In genomic region chr16:34344895-34345876, GRCm38 (mm10) we compare ENCODE assay signal across 21 mouse cellular contexts.
DNase-seq lines count a peak whose midpoint lies in the region; ATAC-seq and TF ChIP-seq lines count a peak whose summit lies in the region.
"Had no signal": no experiment of that assay in that cellular context is flagged by ENCODE, and none has a peak within 500 bp of the region (broad histone marks: within the 10 kb centered on the region; RNA-seq: fewer than 3 reads in every experiment).

No protein-coding gene starts in this region.

- H3K9me3 ChIP-seq in kidney, postnatal 0 days (replicated peaks; ENCODE audit: low read length), result no peaks in the 10 kb centered on the region
- H3K9me3 ChIP-seq in intestine, embryonic 16.5 days (ENCODE audit: control insufficient read depth, low read length), result no peaks in the 10 kb centered on the region
- no peaks in the 10 kb centered on the region for H3K9me3 ChIP-seq in stomach, embryonic 16.5 days (replicated peaks; ENCODE audit: control insufficient read depth, low read length)
- no peaks in the 10 kb centered on the region for H3K9me3 ChIP-seq in hindbrain, embryonic 10.5 days
- H3K9me3 ChIP-seq: embryonic facial prominence, embryonic 12.5 days; hindbrain, embryonic 15.5 days; liver, embryonic 15.5 days; midbrain, embryonic 12.5 days had no signal

- no peak overlapping the region for H3K4me2 ChIP-seq in kidney, postnatal 0 days (ENCODE audit: low read length)
- no peak overlapping the region for H3K4me2 ChIP-seq in intestine, embryonic 16.5 days (ENCODE audit: low read depth, low read length)
- no peak overlapping the region for H3K4me2 ChIP-seq in stomach, embryonic 16.5 days (ENCODE audit: low read depth, low read length)
- H3K4me2 ChIP-seq: embryonic facial prominence, embryonic 12.5 days; heart, embryonic 11.5 days; hindbrain, embryonic 15.5 days; liver, embryonic 15.5 days; midbrain, embryonic 12.5 days had no signal

- H3K4me1 ChIP-seq in kidney, postnatal 0 days (replicated peaks; ENCODE audit: insufficient read depth, low read length), result peaks cover 8% of the 10 kb centered on the region; the same call in 1 of the 2 replicates
- H3K4me1 ChIP-seq in intestine, embryonic 16.5 days (ENCODE audit: control insufficient read depth, insufficient read depth, low read length), result peaks cover 4% of the 10 kb centered on the region; the same call in 1 of the 2 replicates
- peaks cover 15% of the 10 kb centered on the region; the same call in 1 of the 2 replicates for H3K4me1 ChIP-seq in stomach, embryonic 16.5 days (ENCODE audit: control insufficient read depth, insufficient read depth, low read length)
- peaks cover 28% of the 10 kb centered on the region for H3K4me1 ChIP-seq in hindbrain, embryonic 10.5 days (replicated peaks)
- H3K4me1 ChIP-seq: liver, embryonic 15.5 days had no signal

- 73% methylated on average over 8 of the region's 8 CpGs for WGBS in kidney, postnatal 0 days
- WGBS in intestine, embryonic 16.5 days, result 74% methylated on average over 8 of the region's 8 CpGs
- WGBS in stomach, embryonic 16.5 days, result 75% methylated on average over 8 of the region's 8 CpGs
- WGBS in hindbrain, embryonic 10.5 days, result 90% methylated on average over 8 of the region's 8 CpGs

- H3K4me3 ChIP-seq in kidney, postnatal 0 days (replicated peaks; ENCODE audit: low read depth, low read length), result no peak overlapping the region
- H3K4me3 ChIP-seq in intestine, embryonic 16.5 days (ENCODE audit: low read length), result no peak overlapping the region
- H3K4me3 ChIP-seq in stomach, embryonic 16.5 days (replicated peaks; ENCODE audit: low read length), result no peak overlapping the region
- no peak overlapping the region for H3K4me3 ChIP-seq in hindbrain, embryonic 10.5 days
- H3K4me3 ChIP-seq: embryonic facial prominence, embryonic 12.5 days; erythroblast, embryonic 14.5 days; hindbrain, embryonic 15.5 days; liver, embryonic 15.5 days; midbrain, embryonic 12.5 days had no signal

- H3K27ac ChIP-seq in kidney, postnatal 0 days, result no peak overlapping the region
- no peak overlapping the region for H3K27ac ChIP-seq in intestine, embryonic 16.5 days (ENCODE audit: low read length)
- H3K27ac ChIP-seq in stomach, embryonic 16.5 days (ENCODE audit: low read length), result no peak overlapping the region
- no peak overlapping the region for H3K27ac ChIP-seq in hindbrain, embryonic 10.5 days
- H3K27ac ChIP-seq: embryonic facial prominence, embryonic 12.5 days; hindbrain, embryonic 15.5 days; liver, embryonic 15.5 days; midbrain, embryonic 12.5 days had no signal

- 0 out of 2 replicates have a peak, but pooled peaks have one; percentile 46 for ATAC-seq in kidney, postnatal 0 days (replicated peaks; ENCODE audit: low FRiP score, low read depth)
- ATAC-seq in intestine, embryonic 16.5 days, result peak; percentile 91
- ATAC-seq in stomach, embryonic 16.5 days (ENCODE audit: insufficient read depth, low FRiP score), result peak; percentile 44; the same call in 1 of the 2 replicates
- ATAC-seq: forebrain, embryonic 14.5 days had no signal

- no peaks in the 10 kb centered on the region for H3K27me3 ChIP-seq in kidney, postnatal 0 days (ENCODE audit: insufficient read depth, low read length)
- H3K27me3 ChIP-seq in intestine, embryonic 16.5 days (replicated peaks; ENCODE audit: control insufficient read depth, insufficient read depth, low read length), result no peaks in the 10 kb centered on the region
- H3K27me3 ChIP-seq in stomach, embryonic 16.5 days (ENCODE audit: control insufficient read depth, insufficient read depth, low read length), result no peaks in the 10 kb centered on the region
- H3K27me3 ChIP-seq in hindbrain, embryonic 10.5 days (ENCODE audit: insufficient read depth, poor library complexity, severe bottlenecking), result no peaks in the 10 kb centered on the region
- H3K27me3 ChIP-seq: embryonic facial prominence, embryonic 12.5 days; hindbrain, embryonic 15.5 days; liver, embryonic 15.5 days; midbrain, embryonic 12.5 days had no signal

- no peak overlapping the region for H3K9ac ChIP-seq in kidney, postnatal 0 days (ENCODE audit: low read depth, low read length)
- H3K9ac ChIP-seq in intestine, embryonic 16.5 days (ENCODE audit: low read depth, low read length), result no peak overlapping the region
- H3K9ac ChIP-seq in stomach, embryonic 16.5 days (ENCODE audit: low read length), result no peak overlapping the region
- H3K9ac ChIP-seq: embryonic facial prominence, embryonic 12.5 days; hindbrain, embryonic 15.5 days; liver, embryonic 15.5 days; midbrain, embryonic 12.5 days had no signal

- no peak for TF ChIP-seq CTCF in kidney, postnatal 0 days (IDR thresholded peaks at IDR 0.05; ENCODE audit: low read depth)

- no peaks in the 10 kb centered on the region for H3K36me3 ChIP-seq in kidney, postnatal 0 days (ENCODE audit: insufficient read depth, low read length)
- no peaks in the 10 kb centered on the region for H3K36me3 ChIP-seq in intestine, embryonic 16.5 days (ENCODE audit: control insufficient read depth, insufficient read depth, low read length)
- H3K36me3 ChIP-seq in stomach, embryonic 16.5 days (ENCODE audit: control insufficient read depth, insufficient read depth, low read length), result no peaks in the 10 kb centered on the region
- H3K36me3 ChIP-seq in hindbrain, embryonic 10.5 days, result 0 out of 2 replicates have a peak, but pooled peaks cover 6% of the 10 kb centered on the region
- H3K36me3 ChIP-seq: embryonic facial prominence, embryonic 12.5 days; hindbrain, embryonic 15.5 days; liver, embryonic 15.5 days; midbrain, embryonic 12.5 days had no signal

- no peak for DNase-seq in kidney, postnatal 0 days (ENCODE audit: low spot score)
- no peak for DNase-seq in kidney, adult 18-20 months
- peak; percentile 43 for DNase-seq in right cerebral cortex, adult 18-20 months
- no peak for DNase-seq in right cerebral cortex, postnatal 36 days (ENCODE audit: low spot score in 2 of 2)
- no peak for DNase-seq in hindbrain, embryonic 10.5 days (ENCODE audit: low spot score)
- DNase-seq in urinary bladder, postnatal 10 days (ENCODE audit: low spot score), result no peak
- DNase-seq: adrenal gland, adult 2 months; cerebellum, adult 9-11 months; heart, postnatal 10 days; kidney, adult 2 months; right cerebral cortex, postnatal 4 days; thymus, adult 2 months had no signal
